Mouse (Mus musculus) kidney, embryonic 14.5 days (tissue): ENCODE data around the gene Gm5142. TPM values are rescaled to one million over a fixed set of nuclear protein-coding genes. Genes with fewer than 3 reads are reported as not detected.

Source experiments
- polyA plus RNA-seq: library from polyadenylated mRNA; unstranded; fragments of >200 nt; fragmentation: Nextera tagmentation; extraction: Ambion mirVana; gene quantifications from 2 replicates; pipeline ENCODE4 v1.2.1, GENCODE M21; 2014

The Gm5142 gene
- polyA plus RNA-seq, 1 experiment from 2014 or later = not detected

Other genes starting within 250 kb of the Gm5142 start
- gene 1700129C05Rik, start 35.9 kb downstream of the Gm5142 start, polyA plus RNA-seq = not detected in 2 replicates
- 55.5 and 93.0 TPM in 2 replicates for gene Rcbtb1, start 22.5 kb upstream of the Gm5142 start, polyA plus RNA-seq
- gene Gm6904, start 81.5 kb upstream of the Gm5142 start, polyA plus RNA-seq = not detected in 2 replicates
- not detected in 2 replicates for gene Phf11a, start 118.8 kb upstream of the Gm5142 start, polyA plus RNA-seq
- 0.71 and 0.79 TPM in 2 replicates for gene Phf11b, start 162.6 kb upstream of the Gm5142 start, polyA plus RNA-seq
- gene Phf11d, start 186.7 kb upstream of the Gm5142 start, polyA plus RNA-seq = 0.39 and 0.43 TPM in 2 replicates
- gene Phf11c, start 216.6 kb upstream of the Gm5142 start, polyA plus RNA-seq = 0.64 and 0.79 TPM in 2 replicates